Mouse (Mus musculus) G1E (cell line): Measurements from ENCODE around the gene Cysltr2. TPM values are rescaled to one million over a fixed set of nuclear protein-coding genes. Genes with fewer than 3 reads are reported as not detected.

Experiments
- ATAC-seq: 2 replicates; pipeline ENCODE4 v1.8.0; 2016; ENCODE audit warnings: mild to moderate bottlenecking; ENCODE audit not compliant: insufficient number of reproducible peaks, poor library complexity, low FRiP score, severe bottlenecking; ENCODE audit errors: extremely low read depth
- DNase-seq: peaks from one replicate; pipeline ENCODE4 v3.0.0; 2012; ENCODE audit warnings: low spot score
- H3K27me3 ChIP-seq: 2 replicates; pipeline ENCODE4 v1.6.1; 2012; ENCODE audit warnings: mild to moderate bottlenecking, low read length, inconsistent platforms; ENCODE audit not compliant: insufficient read depth
- H3K36me3 ChIP-seq: replicated peaks from 2 replicates; pipeline ENCODE3; 2012; ENCODE audit warnings: mild to moderate bottlenecking, inconsistent platforms
- H3K4me1 ChIP-seq: 2 replicates; pipeline ENCODE4 v1.6.1; 2012; ENCODE audit warnings: low read depth, low read length, inconsistent platforms, mixed read lengths; ENCODE audit not compliant: insufficient read depth
- H3K4me3 ChIP-seq: 2 replicates; pipeline ENCODE4 v1.5.1; 2012; ENCODE audit warnings: low read depth, mild to moderate bottlenecking, inconsistent platforms, low read length, moderate library complexity, mixed read lengths
- H3K9me3 ChIP-seq: replicated peaks from 2 replicates; pipeline ENCODE4 v1.6.1; 2012; ENCODE audit warnings: inconsistent platforms
- CTCF ChIP-seq: IDR thresholded peaks from 2 replicates; pipeline ENCODE4 v1.5.1; 2012; ENCODE audit warnings: low read depth, low read length, inconsistent platforms, mixed read lengths
- GATA1 ChIP-seq: IDR thresholded peaks from 2 replicates; pipeline ENCODE4 v1.6.1; 2012; ENCODE audit warnings: borderline replicate concordance, low read length, inconsistent platforms, mixed read lengths
- GATA2 ChIP-seq: IDR thresholded peaks from 2 replicates; pipeline ENCODE4 v1.6.1; 2012; ENCODE audit warnings: low read depth, low read length, inconsistent platforms, borderline replicate concordance
- POLR2AphosphoS5 ChIP-seq: IDR thresholded peaks from 2 replicates; pipeline ENCODE4 v1.6.1; 2012; ENCODE audit warnings: low read depth, low read length, inconsistent platforms; ENCODE audit not compliant: insufficient replicate concordance
- TAL1 ChIP-seq: conservative IDR thresholded peaks from 2 replicates; pipeline ENCODE4 v1.6.1; 2012; ENCODE audit warnings: low read depth, low read length, inconsistent platforms, mixed read lengths
- polyA plus RNA-seq: library from polyadenylated mRNA; stranded (reverse); fragments of >175 nt; gene quantifications from 2 replicates; pipeline ENCODE4 v1.2.3, GENCODE M21; 2012
- total RNA-seq, 2 experiments: library from RNA; stranded (forward) in 1 of 2; stranded (reverse) in 1 of 2; fragments of 200-1000 nt in 1 of 2; fragments of >200 nt in 1 of 2; fragmentation: Nextera tagmentation in 1 of 2; gene quantifications; 2 replicates each; pipeline ENCODE4 v1.2.3; 2014 to 2017

Gene Cysltr2
- total and polyA plus RNA-seq, 3 experiments: 0.16 TPM; not detected in 2

- DNase-seq: peak; percentile 27
- no peak for TF ChIP-seq POLR2AphosphoS5
- TF ChIP-seq CTCF: peak; percentile 77
- ATAC-seq: no peak
- Histone ChIP-seq H3K36me3 (no peaks in the 10 kb centered on the region), H3K27me3 (no peaks in the 10 kb centered on the region; the same call in 1 of the 2 replicates), H3K9me3 (no peaks in the 10 kb centered on the region), H3K4me3 (no peak overlapping the region), H3K4me1 (no peaks in the 10 kb centered on the region)
Measured at GRCm38 (mm10) chr14:73000325-73000724, 48.6 kb downstream of the Cysltr2 start.

DNA sequence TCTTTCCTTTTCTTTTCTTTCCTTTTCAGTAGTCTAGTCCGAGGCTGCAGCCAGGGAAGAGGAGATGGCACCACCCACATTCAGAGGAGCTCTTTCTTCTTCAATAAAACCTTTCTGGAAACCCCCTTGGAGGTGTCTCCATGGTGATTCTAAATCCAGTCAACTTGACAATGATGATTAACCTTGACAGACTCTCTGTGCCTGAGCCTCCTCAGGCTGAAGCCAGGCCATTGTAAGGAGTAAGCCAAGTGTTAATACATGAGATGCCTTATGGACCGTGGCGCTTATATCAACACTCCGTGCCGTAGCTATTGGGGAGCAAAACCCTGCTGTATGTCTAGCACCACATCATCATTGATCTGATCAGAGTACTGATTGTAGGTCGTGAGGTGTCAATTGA lies 50.8 kb downstream of the Cysltr2 start:
- no peaks in the 10 kb centered on the region for H3K4me1 ChIP-seq
- TF ChIP-seq CTCF (no peak), TAL1 (no peak), GATA2 (no peak), POLR2AphosphoS5 (no peak), GATA1 (no peak)
- H3K9me3 ChIP-seq: no peaks in the 10 kb centered on the region
- H3K4me3 ChIP-seq: no peak overlapping the region
- no peaks in the 10 kb centered on the region for H3K36me3 ChIP-seq
- H3K27me3 ChIP-seq: no peaks in the 10 kb centered on the region
- no peak for DNase-seq
- ATAC-seq: no peak

GRCm38 (mm10) chr14:72986044-72986443 lies 62.9 kb downstream of the Cysltr2 start:
- DNase-seq (no peak), ATAC-seq (no peak)
- no peaks in the 10 kb centered on the region for H3K27me3 ChIP-seq
- no peak for TF ChIP-seq GATA1
- TF ChIP-seq TAL1: no peak
- no peak for TF ChIP-seq GATA2
- TF ChIP-seq POLR2AphosphoS5: no peak
- no peak for TF ChIP-seq CTCF
- H3K4me1 ChIP-seq: no peaks in the 10 kb centered on the region
- H3K4me3 ChIP-seq: no peak overlapping the region
- H3K36me3 ChIP-seq: no peaks in the 10 kb centered on the region
- no peaks in the 10 kb centered on the region for H3K9me3 ChIP-seq

DNA sequence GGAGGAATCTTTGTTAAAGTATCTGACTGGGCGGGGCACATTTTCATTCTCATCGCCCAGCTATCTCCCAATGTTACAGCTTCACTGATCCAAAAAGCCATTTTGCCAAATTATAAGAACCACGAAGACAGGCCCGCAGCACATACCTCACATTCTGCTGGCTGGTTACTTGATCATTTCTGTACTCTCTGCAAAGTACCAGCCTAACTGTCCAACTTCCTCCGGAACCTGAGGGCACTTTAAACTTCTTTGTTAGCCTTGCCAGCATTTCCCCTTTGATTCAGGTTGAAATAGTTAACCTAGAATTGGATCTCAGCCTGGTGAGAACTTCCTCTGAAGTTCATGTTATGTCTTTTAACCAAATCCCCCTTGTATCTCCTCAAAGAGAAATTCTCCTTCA lies 63.8 kb downstream of the Cysltr2 start:
- H3K4me1 ChIP-seq: no peaks in the 10 kb centered on the region
- H3K9me3 ChIP-seq: no peaks in the 10 kb centered on the region
- H3K4me3 ChIP-seq: no peak overlapping the region
- H3K27me3 ChIP-seq: no peaks in the 10 kb centered on the region
- TF ChIP-seq POLR2AphosphoS5 (no peak), TAL1 (no peak), GATA2 (no peak), CTCF (no peak), GATA1 (no peak)
- no peak for ATAC-seq
- DNase-seq: no peak
- no peaks in the 10 kb centered on the region for H3K36me3 ChIP-seq

DNA sequence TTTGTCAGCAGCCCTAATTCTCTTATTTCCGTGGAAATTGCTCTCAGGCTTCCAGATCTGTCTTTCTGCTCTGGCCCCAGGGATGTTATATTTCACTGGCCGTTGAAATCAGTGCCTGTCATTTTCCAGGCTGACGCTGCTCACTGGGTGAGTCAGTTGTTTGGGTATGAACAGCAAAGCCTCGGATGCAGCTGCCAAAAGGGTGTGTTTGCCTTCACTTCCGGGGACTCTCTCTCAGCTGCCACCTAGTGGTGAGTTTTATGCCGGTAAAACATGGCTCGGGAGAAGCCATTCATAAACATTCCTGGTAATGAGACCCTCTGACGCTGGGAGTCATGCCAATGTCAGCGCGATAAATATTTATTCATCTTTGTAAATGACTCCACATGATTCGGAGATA lies 65.5 kb downstream of the Cysltr2 start:
- H3K4me3 ChIP-seq: no peak overlapping the region
- no peaks in the 10 kb centered on the region for H3K36me3 ChIP-seq
- ATAC-seq: no peak; the same call in 1 of the 2 replicates

GRCm38 (mm10) chr14:72982981-72983436 lies 65.9 kb downstream of the Cysltr2 start:
- DNase-seq (no peak), ATAC-seq (no peak)
- no peaks in the 10 kb centered on the region for H3K36me3 ChIP-seq
- no peaks in the 10 kb centered on the region for H3K9me3 ChIP-seq
- TF ChIP-seq POLR2AphosphoS5: no peak
- no peak for TF ChIP-seq GATA1
- no peak for TF ChIP-seq TAL1
- no peak for TF ChIP-seq GATA2
- TF ChIP-seq CTCF: no peak
- no peak overlapping the region for H3K4me3 ChIP-seq
- no peaks in the 10 kb centered on the region for H3K4me1 ChIP-seq
- H3K27me3 ChIP-seq: no peaks in the 10 kb centered on the region

More for the DNA sequence above, 65.5 kb downstream of the Cysltr2 start:
- H3K9me3 ChIP-seq: no peaks in the 10 kb centered on the region
- DNase-seq: peak; percentile 18
- TF ChIP-seq CTCF: peak; percentile 54; the same call in 1 of the 2 replicates
- TF ChIP-seq TAL1: no peak
- no peak for TF ChIP-seq POLR2AphosphoS5
- TF ChIP-seq GATA2: no peak
- TF ChIP-seq GATA1: no peak
- H3K4me1 ChIP-seq: no peaks in the 10 kb centered on the region
- H3K27me3 ChIP-seq: no peaks in the 10 kb centered on the region

DNA sequence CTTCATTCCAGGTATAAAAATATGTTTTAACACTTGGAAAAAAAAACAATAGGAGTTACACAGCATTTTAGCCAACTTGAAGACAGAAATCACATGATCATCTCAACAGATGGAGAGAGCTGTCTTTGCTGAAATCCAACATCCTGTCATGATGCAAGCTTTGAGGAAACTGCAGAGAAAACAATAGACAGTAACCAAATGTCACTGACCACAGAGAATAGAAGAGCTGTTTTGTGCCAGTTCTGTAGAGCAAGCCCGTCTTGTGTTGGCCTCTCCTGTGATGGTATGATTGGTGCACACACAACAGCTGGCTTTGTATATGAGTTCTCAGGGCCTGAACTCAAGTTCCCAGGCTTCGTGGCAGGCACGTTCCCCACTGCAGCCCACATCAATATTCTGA lies 68.2 kb downstream of the Cysltr2 start:
- no peaks in the 10 kb centered on the region for H3K27me3 ChIP-seq
- DNase-seq (no peak), ATAC-seq (no peak)

More for the DNA sequence above, 68.2 kb downstream of the Cysltr2 start:
- TF ChIP-seq TAL1: no peak
- no peak for TF ChIP-seq POLR2AphosphoS5
- no peak for TF ChIP-seq GATA2
- no peak for TF ChIP-seq GATA1
- TF ChIP-seq CTCF: no peak
- no peaks in the 10 kb centered on the region for H3K9me3 ChIP-seq
- H3K36me3 ChIP-seq: no peaks in the 10 kb centered on the region
- H3K4me1 ChIP-seq: no peaks in the 10 kb centered on the region
- no peak overlapping the region for H3K4me3 ChIP-seq
